Mouse (Mus musculus): ENCODE data around the gene Stfa3. TPM values are rescaled to one million over a fixed set of nuclear protein-coding genes. Genes with fewer than 3 reads are reported as not detected.

Gene Stfa3
- not detected in 2 replicates for polyA plus RNA-seq (2015; fragmentation: Nextera tagmentation; extraction: Ambion mirVana)

DNA sequence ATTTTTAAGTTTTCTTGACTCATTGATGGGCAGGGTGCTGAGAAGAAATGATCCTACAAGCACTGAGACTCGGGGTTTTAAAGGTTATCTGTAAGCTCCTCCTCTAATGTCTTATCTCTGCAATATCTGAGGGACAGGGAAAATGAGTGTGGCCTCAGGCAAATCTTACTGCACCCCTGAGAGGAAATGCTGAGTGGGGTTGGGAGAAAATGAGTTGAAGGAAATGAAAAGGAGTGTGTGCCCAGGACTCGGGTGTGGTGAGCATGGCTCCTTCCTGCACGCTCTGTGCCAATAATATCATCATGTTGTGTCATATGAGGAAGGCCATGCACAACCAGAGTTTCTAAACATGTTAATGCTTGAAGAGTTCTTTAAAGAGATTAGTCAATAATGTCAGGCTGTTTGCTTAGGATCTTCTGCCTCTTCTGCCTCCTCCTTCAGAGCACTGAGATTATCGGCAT, at the start of gene Stfa3:
TSS of gene Stfa3 (minus strand) at position 51 of the 461 bp plus-strand sequence.
- Histone ChIP-seq H3K27ac (no peak within 1 kb of the TSS), H3K9ac (no peak within 1 kb of the TSS), H3K9me3 (no peaks in the 10 kb centered on the region), H3K27me3 (replicated peaks) (no peaks in the 10 kb centered on the region), H3K4me3 (no peak within 1 kb of the TSS), H3K4me2 (no peak within 1 kb of the TSS), H3K4me1 (no peaks in the 10 kb centered on the region), H3K36me3 (replicated peaks) (no peaks in the 10 kb centered on the region)
- no peak for ATAC-seq (replicated peaks)
- 90% methylated on average over 4 of the region's 4 CpGs for WGBS

- Histone ChIP-seq H3K4me3 (no peak overlapping the region), H3K27ac (no peak overlapping the region), H3K27me3 (replicated peaks) (no peaks in the 10 kb centered on the region), H3K9me3 (no peaks in the 10 kb centered on the region), H3K36me3 (replicated peaks) (no peaks in the 10 kb centered on the region), H3K4me2 (no peak overlapping the region), H3K4me1 (no peaks in the 10 kb centered on the region), H3K9ac (no peak overlapping the region)
- no peak for ATAC-seq (replicated peaks)
- 81% methylated on average over 2 of the region's 2 CpGs for whole genome bisulfite sequencing
These were observed 47.1 kb upstream of the Stfa3 start for GRCm38 (mm10) chr16:36502286-36502685.

DNA sequence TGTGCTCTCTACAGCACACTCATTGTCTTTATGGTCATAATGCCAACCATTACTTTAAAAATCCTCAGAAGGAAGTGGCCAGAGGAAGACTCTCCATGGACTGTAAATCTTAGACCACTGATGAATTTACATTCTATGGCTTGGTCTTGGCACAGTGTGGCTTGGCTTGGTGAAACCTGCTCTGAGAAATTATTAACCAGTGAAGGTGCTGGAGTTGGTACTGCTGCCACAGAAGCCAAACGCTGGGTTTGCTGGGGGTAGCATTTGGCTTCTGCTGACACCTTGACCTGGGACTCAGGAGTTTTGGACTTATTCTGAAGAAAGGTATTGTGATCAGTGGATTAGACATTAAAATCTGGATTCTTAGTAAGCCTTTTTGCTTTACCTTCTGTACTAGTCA, 37.2 kb upstream of the Stfa3 start:
- Histone ChIP-seq H3K36me3 (replicated peaks) (no peaks in the 10 kb centered on the region), H3K4me1 (no peaks in the 10 kb centered on the region), H3K4me3 (no peak overlapping the region), H3K9me3 (no peaks in the 10 kb centered on the region), H3K27me3 (replicated peaks) (no peaks in the 10 kb centered on the region), H3K4me2 (no peak overlapping the region), H3K9ac (no peak overlapping the region), H3K27ac (no peak overlapping the region)
- ATAC-seq (replicated peaks), result no peak
- 85% methylated on average over 1 of the region's 1 CpGs for WGBS

DNA sequence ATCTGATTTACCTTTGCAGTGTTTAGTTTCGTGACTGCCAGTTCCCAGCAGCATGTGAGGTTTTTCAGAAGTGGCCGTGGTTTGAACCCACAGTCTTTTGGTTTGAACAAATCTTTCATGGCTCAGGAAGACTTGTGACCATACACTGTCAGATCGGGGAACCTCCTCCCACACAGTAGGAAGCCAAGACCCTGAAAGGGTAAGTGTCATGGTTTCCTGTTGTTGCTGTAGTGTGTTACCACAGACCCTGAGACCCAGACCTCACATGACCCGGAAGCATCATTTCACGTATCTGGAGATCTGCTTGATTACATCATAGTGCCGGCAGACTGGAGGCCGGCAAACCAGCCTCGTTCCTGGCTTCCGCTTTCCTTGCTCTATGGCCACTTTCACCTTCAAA, 21.7 kb upstream of the Stfa3 start:
- Histone ChIP-seq H3K9ac (no peak overlapping the region), H3K9me3 (no peaks in the 10 kb centered on the region), H3K4me2 (no peak overlapping the region), H3K4me3 (no peak overlapping the region), H3K27ac (no peak overlapping the region), H3K27me3 (replicated peaks) (no peaks in the 10 kb centered on the region), H3K4me1 (no peaks in the 10 kb centered on the region), H3K36me3 (replicated peaks) (no peaks in the 10 kb centered on the region)
- ATAC-seq (replicated peaks), result no peak
- 84% methylated on average over 9 of the region's 9 CpGs for WGBS

GRCm38 (mm10) chr16:36475530-36475929, 20.3 kb upstream of the Stfa3 start:
- Histone ChIP-seq H3K9me3 (no peaks in the 10 kb centered on the region), H3K27me3 (replicated peaks) (no peaks in the 10 kb centered on the region), H3K4me3 (no peak overlapping the region), H3K36me3 (replicated peaks) (no peaks in the 10 kb centered on the region), H3K4me1 (0 out of 2 replicates have a peak, but pooled peaks cover 5% of the 10 kb centered on the region), H3K27ac (no peak overlapping the region), H3K4me2 (no peak overlapping the region), H3K9ac (no peak overlapping the region)
- no peak for ATAC-seq (replicated peaks)
- 92% methylated on average over 3 of the region's 3 CpGs for WGBS

DNA sequence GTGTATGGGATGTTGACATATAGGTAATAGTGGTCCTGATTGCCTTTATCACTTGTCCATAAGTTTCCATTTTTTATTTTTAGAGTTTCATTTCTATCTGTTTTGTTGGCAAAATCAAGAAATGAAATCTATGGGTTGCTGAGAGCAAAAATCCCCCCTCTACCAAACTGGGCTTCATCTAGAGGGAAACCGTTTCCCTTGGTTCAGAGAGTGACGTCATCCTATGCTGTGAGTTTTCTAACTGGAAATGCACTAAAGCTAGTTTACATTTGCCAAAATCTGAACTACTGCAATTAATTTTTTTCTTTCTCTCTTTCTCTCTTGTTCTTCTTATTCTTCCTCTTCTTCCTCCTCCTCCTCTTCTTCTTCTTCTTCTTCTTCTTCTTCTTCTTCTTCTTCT, 19.7 kb upstream of the Stfa3 start:
- H3K9me3 ChIP-seq, result no peaks in the 10 kb centered on the region
- H3K4me2 ChIP-seq, result no peak overlapping the region
- H3K27me3 ChIP-seq (replicated peaks), result no peaks in the 10 kb centered on the region
- H3K4me1 ChIP-seq, result 0 out of 2 replicates have a peak, but pooled peaks cover 5% of the 10 kb centered on the region
- 79% methylated on average over 2 of the region's 2 CpGs for WGBS
- H3K36me3 ChIP-seq (replicated peaks), result no peaks in the 10 kb centered on the region
- H3K9ac ChIP-seq, result no peak overlapping the region
- no peak overlapping the region for H3K27ac ChIP-seq
- H3K4me3 ChIP-seq, result no peak overlapping the region
- ATAC-seq (replicated peaks), result no peak

DNA sequence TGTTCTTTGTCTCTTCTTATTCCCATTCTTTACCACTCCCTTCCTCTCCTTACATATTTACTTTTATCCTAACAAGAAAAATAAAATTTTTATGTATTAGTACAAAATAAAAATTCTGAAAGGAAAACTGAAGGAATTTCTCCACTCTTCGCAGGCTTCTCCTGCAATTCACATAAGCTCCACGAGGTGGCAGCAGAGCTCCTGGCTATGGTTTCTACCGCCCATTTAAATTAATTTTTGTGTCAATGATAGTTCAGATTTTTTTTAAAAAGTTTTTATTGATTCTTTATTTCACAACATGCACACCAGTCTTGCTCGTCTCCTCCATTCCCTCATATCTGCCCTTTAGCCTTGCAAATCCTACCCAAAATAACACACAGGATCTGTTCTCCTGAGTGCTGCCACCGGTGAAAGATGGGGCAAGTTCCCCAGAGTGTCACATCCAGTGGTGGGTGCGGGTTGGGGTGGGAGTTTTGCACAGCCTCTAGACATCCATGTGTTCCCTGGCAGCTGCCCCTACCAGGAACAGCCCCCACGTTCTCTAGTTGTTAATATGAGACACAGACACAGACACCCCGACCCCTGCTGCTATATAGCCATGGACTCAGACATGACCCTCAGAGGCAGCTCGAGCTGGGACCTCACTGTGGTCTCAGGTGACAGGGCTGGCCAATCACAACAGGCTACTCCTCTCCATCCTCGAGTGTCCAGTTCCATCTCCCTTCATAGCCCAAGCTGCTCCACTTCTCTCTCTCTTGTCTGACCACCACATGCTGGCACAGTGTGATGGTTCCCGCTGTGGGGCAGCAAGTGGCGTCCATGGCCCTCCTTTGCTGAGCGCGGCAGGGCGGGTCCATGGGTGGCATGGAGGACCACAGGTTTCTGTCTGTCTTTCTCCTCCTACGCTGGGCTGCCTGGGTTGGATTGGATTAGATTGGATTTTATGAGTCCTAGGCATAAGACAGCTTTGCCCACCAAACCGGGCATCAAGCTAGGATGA, 18.3 kb upstream of the Stfa3 start:
- no peak overlapping the region for H3K27ac ChIP-seq
- H3K4me3 ChIP-seq, result no peak overlapping the region
- H3K9ac ChIP-seq, result no peak overlapping the region
- ATAC-seq (replicated peaks), result peak; percentile 44; the same call in 1 of the 2 replicates
- 0 out of 2 replicates have a peak, but pooled peaks cover 5% of the 10 kb centered on the region for H3K4me1 ChIP-seq
- no peaks in the 10 kb centered on the region for H3K36me3 ChIP-seq (replicated peaks)
- no peaks in the 10 kb centered on the region for H3K9me3 ChIP-seq
- 55% methylated on average over 17 of the region's 17 CpGs for whole genome bisulfite sequencing
- no peak overlapping the region for H3K4me2 ChIP-seq
- H3K27me3 ChIP-seq (replicated peaks), result no peaks in the 10 kb centered on the region

GRCm38 (mm10) chr16:36471066-36471633, 16.0 kb upstream of the Stfa3 start:
- 33% methylated on average over 13 of the region's 13 CpGs for WGBS

DNA sequence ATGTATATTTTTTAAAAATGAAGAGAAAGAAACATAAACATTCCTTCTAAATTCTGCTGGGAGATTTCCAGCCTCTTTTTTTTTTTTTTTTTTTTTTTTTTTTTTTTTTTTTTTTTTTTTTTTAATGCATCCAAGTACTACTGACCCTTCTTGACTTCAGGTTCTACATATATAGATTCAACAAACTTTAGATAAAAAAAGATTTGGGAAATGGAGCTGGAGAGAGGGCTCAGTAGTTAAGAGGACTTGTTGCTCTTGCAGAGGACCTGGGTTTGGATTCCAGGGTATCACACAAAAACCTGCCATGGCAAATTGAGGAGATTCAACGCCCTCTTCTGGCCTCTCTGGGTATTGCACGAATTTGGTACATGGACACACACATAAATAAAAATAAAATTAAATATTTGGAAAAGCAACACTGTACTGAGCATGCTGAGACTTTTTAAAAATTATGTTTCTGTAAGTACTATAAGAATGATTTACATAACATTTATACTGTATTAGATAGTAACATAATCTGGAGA, 14.8 kb upstream of the Stfa3 start:
- no peak for ATAC-seq (replicated peaks)
- Histone ChIP-seq H3K36me3 (replicated peaks) (no peaks in the 10 kb centered on the region), H3K27ac (no peak overlapping the region), H3K9ac (no peak overlapping the region), H3K27me3 (replicated peaks) (no peaks in the 10 kb centered on the region), H3K9me3 (no peaks in the 10 kb centered on the region), H3K4me3 (no peak overlapping the region), H3K4me2 (no peak overlapping the region), H3K4me1 (0 out of 2 replicates have a peak, but pooled peaks cover 5% of the 10 kb centered on the region)
- WGBS, result 9% methylated on average over 2 of the region's 2 CpGs

More at GRCm38 (mm10) chr16:36471066-36471633, 16.0 kb upstream of the Stfa3 start:
- Histone ChIP-seq H3K4me2 (peak overlapping the region; percentile 34), H3K4me1 (0 out of 2 replicates have a peak, but pooled peaks cover 5% of the 10 kb centered on the region), H3K4me3 (no peak overlapping the region), H3K27ac (no peak overlapping the region), H3K9ac (no peak overlapping the region), H3K9me3 (no peaks in the 10 kb centered on the region), H3K36me3 (replicated peaks) (no peaks in the 10 kb centered on the region), H3K27me3 (replicated peaks) (no peaks in the 10 kb centered on the region)
- peak; percentile 52; the same call in 1 of the 2 replicates for ATAC-seq (replicated peaks)

DNA sequence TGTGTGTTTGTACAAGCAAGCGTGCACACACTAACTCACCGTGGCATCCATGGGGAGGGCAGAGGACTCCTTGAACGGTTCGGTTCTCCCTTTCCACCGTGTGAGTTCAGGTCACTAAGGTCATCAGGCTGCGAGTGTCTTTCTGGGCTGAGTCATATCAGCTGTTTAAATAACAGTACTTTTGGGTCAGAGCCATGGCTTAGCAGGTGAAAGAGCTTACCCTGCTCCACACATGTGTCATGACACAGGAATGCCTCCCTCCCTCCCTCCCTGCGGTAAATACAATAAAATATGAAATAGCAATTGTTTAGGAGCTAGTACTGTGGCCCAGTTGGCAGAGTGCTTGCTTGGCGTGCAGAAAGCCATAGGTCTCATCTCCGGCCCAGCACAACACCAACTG, 14.2 kb upstream of the Stfa3 start:
- no peaks in the 10 kb centered on the region for H3K27me3 ChIP-seq (replicated peaks)
- H3K4me3 ChIP-seq, result no peak overlapping the region

DNA sequence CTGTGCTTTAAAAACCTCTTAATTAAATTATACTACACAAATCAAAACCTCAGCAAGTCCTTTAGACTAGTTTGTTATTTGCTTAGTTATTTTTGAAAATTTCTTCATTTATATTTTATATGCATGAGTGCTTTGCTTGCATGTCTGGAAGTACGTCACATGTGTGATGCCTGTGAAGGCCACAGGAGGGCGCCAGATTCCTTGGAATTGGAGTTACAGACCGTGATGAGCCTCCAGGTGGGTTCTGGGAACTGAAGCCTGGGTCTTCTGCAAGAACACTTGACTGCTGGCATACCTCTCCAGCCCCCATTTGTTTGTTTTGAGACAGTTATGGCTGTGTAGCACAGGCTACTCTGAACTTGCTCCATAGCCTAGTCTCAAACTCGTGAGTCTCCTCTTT, 13.7 kb upstream of the Stfa3 start:
- Histone ChIP-seq H3K9me3 (no peaks in the 10 kb centered on the region), H3K36me3 (replicated peaks) (no peaks in the 10 kb centered on the region), H3K4me3 (no peak overlapping the region), H3K4me2 (no peak overlapping the region), H3K27me3 (replicated peaks) (no peaks in the 10 kb centered on the region), H3K4me1 (0 out of 2 replicates have a peak, but pooled peaks cover 5% of the 10 kb centered on the region), H3K9ac (no peak overlapping the region), H3K27ac (no peak overlapping the region)
- ATAC-seq (replicated peaks), result no peak
- 73% methylated on average over 4 of the region's 4 CpGs for WGBS

More for the DNA sequence above, 14.2 kb upstream of the Stfa3 start:
- Histone ChIP-seq H3K4me1 (0 out of 2 replicates have a peak, but pooled peaks cover 5% of the 10 kb centered on the region), H3K27ac (no peak overlapping the region), H3K9me3 (no peaks in the 10 kb centered on the region), H3K4me2 (no peak overlapping the region), H3K9ac (no peak overlapping the region), H3K36me3 (replicated peaks) (no peaks in the 10 kb centered on the region)
- no peak for ATAC-seq (replicated peaks)
- WGBS, result 90% methylated on average over 9 of the region's 9 CpGs

DNA sequence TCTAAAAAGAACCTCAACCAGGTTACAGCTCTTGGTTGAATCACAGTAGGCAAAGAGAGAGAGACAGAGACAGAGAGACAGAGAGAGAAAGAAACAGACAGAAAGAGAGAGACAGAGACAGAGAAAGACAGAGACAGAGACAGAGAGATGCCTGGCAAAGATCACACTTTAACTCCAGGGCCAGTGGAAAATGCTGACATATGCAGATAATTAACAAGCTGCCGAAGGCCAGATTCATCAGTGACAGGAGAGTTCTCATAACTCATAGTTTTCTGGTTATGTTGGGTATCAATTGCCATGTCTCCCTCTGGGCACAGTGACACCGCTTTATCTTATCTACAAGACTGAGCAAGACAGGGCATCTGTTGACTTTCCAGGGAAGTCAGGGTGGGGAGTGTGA, 12.7 kb upstream of the Stfa3 start:
- H3K4me1 ChIP-seq, result 0 out of 2 replicates have a peak, but pooled peaks cover 5% of the 10 kb centered on the region
- no peak overlapping the region for H3K27ac ChIP-seq
- no peak overlapping the region for H3K4me2 ChIP-seq
- no peaks in the 10 kb centered on the region for H3K9me3 ChIP-seq
- H3K36me3 ChIP-seq (replicated peaks), result no peaks in the 10 kb centered on the region
- no peak overlapping the region for H3K9ac ChIP-seq
- no peaks in the 10 kb centered on the region for H3K27me3 ChIP-seq (replicated peaks)
- no peak overlapping the region for H3K4me3 ChIP-seq
- WGBS, result 90% methylated on average over 2 of the region's 2 CpGs
- no peak for ATAC-seq (replicated peaks)
